Mouse (Mus musculus): ENCODE results near the gene Erg. TPM values are rescaled to one million over a fixed set of nuclear protein-coding genes. Genes with fewer than 3 reads are reported as not detected.
A peak's percentile ranks its signal among the peaks of the same experiment; 100 is the strongest.

Erg gene
- polyA plus RNA-seq, 1 experiment from 2014 or later, result 2.2 TPM

GRCm38 (mm10) chr16:95617720-95618119, 31.3 kb upstream of the Erg start:
- WGBS (ENCODE audit: insufficient replicate concordance), result 45% methylated on average over 6 of the region's 6 CpGs
- DNase-seq (no peak), ATAC-seq (no peak)
- no peaks in the 10 kb centered on the region; the same call in 1 of the 2 replicates for H3K4me1 ChIP-seq (ENCODE audit: insufficient read depth)
- peak overlapping the region; percentile 10; the same call in 1 of the 2 replicates for H3K4me2 ChIP-seq (ENCODE audit: low read depth, low read length)
- no peaks in the 10 kb centered on the region for H3K36me3 ChIP-seq (replicated peaks; ENCODE audit: insufficient read depth, low read length)
- no peaks in the 10 kb centered on the region for H3K9me3 ChIP-seq (ENCODE audit: low read length)
- no peak overlapping the region for H3K9ac ChIP-seq (replicated peaks)
- H3K27me3 ChIP-seq (ENCODE audit: insufficient read depth, low read length), result no peaks in the 10 kb centered on the region
- no peak for TF ChIP-seq CTCF (IDR thresholded peaks at IDR 0.05; ENCODE audit: low read depth)
- no peak for TF ChIP-seq EP300 (IDR thresholded peaks at IDR 0.05; ENCODE audit: low read depth)
- no peak overlapping the region for H3K27ac ChIP-seq (ENCODE audit: low read depth)
- H3K4me3 ChIP-seq (ENCODE audit: low read depth, low read length), result no peak overlapping the region

- WGBS (ENCODE audit: insufficient replicate concordance), result 34% methylated on average over 6 of the region's 6 CpGs
- H3K4me2 ChIP-seq (ENCODE audit: low read depth, low read length), result no peak overlapping the region
- no peak for ATAC-seq
- no peaks in the 10 kb centered on the region for H3K27me3 ChIP-seq (ENCODE audit: insufficient read depth, low read length)
- H3K27ac ChIP-seq (ENCODE audit: low read depth), result no peak overlapping the region
- H3K4me1 ChIP-seq (ENCODE audit: insufficient read depth), result no peaks in the 10 kb centered on the region; the same call in 1 of the 2 replicates
- no peak overlapping the region for H3K9ac ChIP-seq (replicated peaks)
- no peaks in the 10 kb centered on the region for H3K36me3 ChIP-seq (replicated peaks; ENCODE audit: insufficient read depth, low read length)
- peak; percentile 72 for DNase-seq
- no peaks in the 10 kb centered on the region for H3K9me3 ChIP-seq (ENCODE audit: low read length)
- no peak overlapping the region for H3K4me3 ChIP-seq (ENCODE audit: low read depth, low read length)
- no peak for TF ChIP-seq EP300 (IDR thresholded peaks at IDR 0.05; ENCODE audit: low read depth)
- TF ChIP-seq CTCF (IDR thresholded peaks at IDR 0.05; ENCODE audit: low read depth), result peak; percentile 90
Observed at GRCm38 (mm10) chr16:95615579-95615978, 29.2 kb upstream of the Erg start.

GRCm38 (mm10) chr16:95614482-95614881, 28.1 kb upstream of the Erg start:
- Histone ChIP-seq H3K9ac (replicated peaks) (no peak overlapping the region), H3K4me1 (ENCODE audit: insufficient read depth) (no peaks in the 10 kb centered on the region; the same call in 1 of the 2 replicates), H3K36me3 (replicated peaks; ENCODE audit: insufficient read depth, low read length) (no peaks in the 10 kb centered on the region), H3K27ac (ENCODE audit: low read depth) (no peak overlapping the region), H3K4me3 (ENCODE audit: low read depth, low read length) (no peak overlapping the region), H3K27me3 (ENCODE audit: insufficient read depth, low read length) (no peaks in the 10 kb centered on the region), H3K9me3 (ENCODE audit: low read length) (no peaks in the 10 kb centered on the region), H3K4me2 (ENCODE audit: low read depth, low read length) (no peak overlapping the region)
- ATAC-seq, result no peak
- DNase-seq, result no peak
- TF ChIP-seq CTCF (IDR thresholded peaks at IDR 0.05; ENCODE audit: low read depth), result no peak
- TF ChIP-seq EP300 (IDR thresholded peaks at IDR 0.05; ENCODE audit: low read depth), result no peak
- WGBS (ENCODE audit: insufficient replicate concordance), result 92% methylated on average over 2 of the region's 2 CpGs

GRCm38 (mm10) chr16:95611982-95612746, 25.8 kb upstream of the Erg start:
- WGBS (ENCODE audit: insufficient replicate concordance), result 47% methylated on average over 20 of the region's 20 CpGs
- no peak overlapping the region for H3K9ac ChIP-seq (replicated peaks)
- TF ChIP-seq CTCF (IDR thresholded peaks at IDR 0.05; ENCODE audit: low read depth) (no peak), EP300 (IDR thresholded peaks at IDR 0.05; ENCODE audit: low read depth) (no peak)
- H3K4me3 ChIP-seq (ENCODE audit: low read depth, low read length), result no peak overlapping the region
- ATAC-seq, result peak; percentile 41
- no peaks in the 10 kb centered on the region for H3K36me3 ChIP-seq (replicated peaks; ENCODE audit: insufficient read depth, low read length)
- H3K27ac ChIP-seq (ENCODE audit: low read depth), result no peak overlapping the region
- no peak for DNase-seq
- H3K4me1 ChIP-seq (ENCODE audit: insufficient read depth), result no peaks in the 10 kb centered on the region
- H3K4me2 ChIP-seq (ENCODE audit: low read depth, low read length), result no peak overlapping the region
- no peaks in the 10 kb centered on the region for H3K9me3 ChIP-seq (ENCODE audit: low read length)
- no peaks in the 10 kb centered on the region for H3K27me3 ChIP-seq (ENCODE audit: insufficient read depth, low read length)

- TF ChIP-seq EP300 (IDR thresholded peaks at IDR 0.05; ENCODE audit: low read depth) (no peak), CTCF (IDR thresholded peaks at IDR 0.05; ENCODE audit: low read depth) (no peak)
- no peak for ATAC-seq
- 76% methylated on average over 7 of the region's 7 CpGs for WGBS (ENCODE audit: insufficient replicate concordance)
Observed at GRCm38 (mm10) chr16:95608624-95609023, 22.2 kb upstream of the Erg start.

GRCm38 (mm10) chr16:95605304-95605703, 18.9 kb upstream of the Erg start:
- no peaks in the 10 kb centered on the region for H3K27me3 ChIP-seq (ENCODE audit: insufficient read depth, low read length)
- ATAC-seq (no peak), DNase-seq (peak; percentile 86)
- H3K4me1 ChIP-seq (ENCODE audit: insufficient read depth), result no peaks in the 10 kb centered on the region
- H3K27ac ChIP-seq (ENCODE audit: low read depth), result no peak overlapping the region
- H3K36me3 ChIP-seq (replicated peaks; ENCODE audit: insufficient read depth, low read length), result no peaks in the 10 kb centered on the region
- TF ChIP-seq EP300 (IDR thresholded peaks at IDR 0.05; ENCODE audit: low read depth) (no peak), CTCF (IDR thresholded peaks at IDR 0.05; ENCODE audit: low read depth) (peak; percentile 91)
- 15% methylated on average over 7 of the region's 7 CpGs for WGBS (ENCODE audit: insufficient replicate concordance)
- H3K4me3 ChIP-seq (ENCODE audit: low read depth, low read length), result no peak overlapping the region
- no peak overlapping the region for H3K9ac ChIP-seq (replicated peaks)
- H3K4me2 ChIP-seq (ENCODE audit: low read depth, low read length), result no peak overlapping the region
- H3K9me3 ChIP-seq (ENCODE audit: low read length), result no peaks in the 10 kb centered on the region

More at GRCm38 (mm10) chr16:95608624-95609023, 22.2 kb upstream of the Erg start:
- Histone ChIP-seq H3K27ac (ENCODE audit: low read depth) (no peak overlapping the region), H3K9me3 (ENCODE audit: low read length) (no peaks in the 10 kb centered on the region), H3K4me1 (ENCODE audit: insufficient read depth) (no peaks in the 10 kb centered on the region), H3K9ac (replicated peaks) (no peak overlapping the region), H3K4me3 (ENCODE audit: low read depth, low read length) (no peak overlapping the region), H3K36me3 (replicated peaks; ENCODE audit: insufficient read depth, low read length) (no peaks in the 10 kb centered on the region), H3K4me2 (ENCODE audit: low read depth, low read length) (no peak overlapping the region), H3K27me3 (ENCODE audit: insufficient read depth, low read length) (no peaks in the 10 kb centered on the region)
- DNase-seq, result no peak

All from liver, postnatal 0 days (tissue).